Mouse (Mus musculus): ENCODE data around the gene Eif4ebp2. TPM values are rescaled to one million over a fixed set of nuclear protein-coding genes. Genes with fewer than 3 reads are reported as not detected.

Gene Eif4ebp2
- polyA plus RNA-seq, 1 experiment = 42.3 TPM

- H3ac ChIP-seq (ENCODE audit: control insufficient read depth, insufficient read length, low read depth) = no peak overlapping the region
- peaks cover 22% of the 10 kb centered on the region for H3K79me2 ChIP-seq (ENCODE audit: control insufficient read depth, insufficient read depth)
- H3K36me3 ChIP-seq (ENCODE audit: control insufficient read depth, insufficient read depth) = no peaks in the 10 kb centered on the region
- H3K4me3 ChIP-seq (ENCODE audit: insufficient read depth, poor library complexity, severe bottlenecking) = no peak overlapping the region
- TF ChIP-seq USF1 (IDR thresholded peaks at IDR 0.05; ENCODE audit: low read depth) (no peak), MAX (IDR thresholded peaks at IDR 0.05) (no peak), CEBPB (IDR thresholded peaks at IDR 0.05; ENCODE audit: low read depth) (no peak), MYOD1 (IDR thresholded peaks at IDR 0.05; ENCODE audit: control insufficient read depth, insufficient read length, low read depth) (no peak), FOSL1 (IDR thresholded peaks at IDR 0.05; ENCODE audit: insufficient read depth, low read length, poor library complexity, severe bottlenecking) (no peak), MYOG (IDR thresholded peaks at IDR 0.05; ENCODE audit: control insufficient read depth, extremely low read depth, insufficient read length) (no peak), CTCF (IDR thresholded peaks at IDR 0.05; ENCODE audit: control insufficient read depth, insufficient read depth, insufficient read length) (no peak)
- H3K27me3 ChIP-seq (ENCODE audit: control insufficient read depth, insufficient read depth, insufficient read length) = no peaks in the 10 kb centered on the region
- H3K79me3 ChIP-seq (ENCODE audit: low read depth) = no peaks in the 10 kb centered on the region
These were observed 30.3 kb upstream of the Eif4ebp2 start for GRCm38 (mm10) chr10:61482771-61483170.

GRCm38 (mm10) chr10:61480488-61480887 lies 28.0 kb upstream of the Eif4ebp2 start:
- no peak overlapping the region for H3K4me3 ChIP-seq (ENCODE audit: insufficient read depth, poor library complexity, severe bottlenecking)
- peaks cover 1% of the 10 kb centered on the region for H3K79me3 ChIP-seq (ENCODE audit: low read depth)
- no peak overlapping the region for H3ac ChIP-seq (ENCODE audit: control insufficient read depth, insufficient read length, low read depth)
- peaks cover 32% of the 10 kb centered on the region for H3K79me2 ChIP-seq (ENCODE audit: control insufficient read depth, insufficient read depth)
- no peaks in the 10 kb centered on the region for H3K36me3 ChIP-seq (ENCODE audit: control insufficient read depth, insufficient read depth)
- TF ChIP-seq FOSL1 (IDR thresholded peaks at IDR 0.05; ENCODE audit: insufficient read depth, low read length, poor library complexity, severe bottlenecking) (no peak), USF1 (IDR thresholded peaks at IDR 0.05; ENCODE audit: low read depth) (no peak), MYOG (IDR thresholded peaks at IDR 0.05; ENCODE audit: control insufficient read depth, extremely low read depth, insufficient read length) (no peak), CTCF (IDR thresholded peaks at IDR 0.05; ENCODE audit: control insufficient read depth, insufficient read depth, insufficient read length) (no peak), MYOD1 (IDR thresholded peaks at IDR 0.05; ENCODE audit: control insufficient read depth, insufficient read length, low read depth) (no peak), MAX (IDR thresholded peaks at IDR 0.05) (no peak), CEBPB (IDR thresholded peaks at IDR 0.05; ENCODE audit: low read depth) (no peak)
- H3K27me3 ChIP-seq (ENCODE audit: control insufficient read depth, insufficient read depth, insufficient read length) = no peaks in the 10 kb centered on the region

DNA sequence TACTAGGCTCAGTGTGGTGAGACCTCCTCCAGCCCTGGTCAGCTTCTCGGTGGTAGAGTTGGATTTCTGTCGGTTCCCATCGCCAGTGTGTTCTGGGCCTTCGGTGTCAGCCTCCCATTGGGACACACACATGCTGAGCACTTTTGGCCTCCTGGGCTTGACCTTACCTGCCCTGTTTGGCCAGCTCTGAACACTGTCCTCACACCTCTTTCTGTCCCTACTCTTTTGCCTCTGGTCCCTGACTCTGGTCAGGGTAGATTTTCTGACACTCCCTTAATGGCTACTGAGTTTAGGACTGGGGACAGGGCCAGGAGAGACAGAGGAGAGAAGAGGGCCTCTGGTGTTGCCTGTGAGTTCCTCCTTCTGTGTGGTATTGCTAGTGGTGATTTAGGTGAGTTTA lies 27.5 kb upstream of the Eif4ebp2 start:
- Histone ChIP-seq H3K79me3 (ENCODE audit: low read depth) (peaks cover 1% of the 10 kb centered on the region), H3K4me3 (ENCODE audit: insufficient read depth, poor library complexity, severe bottlenecking) (no peak overlapping the region), H3K36me3 (ENCODE audit: control insufficient read depth, insufficient read depth) (no peaks in the 10 kb centered on the region), H3K27me3 (ENCODE audit: control insufficient read depth, insufficient read depth, insufficient read length) (no peaks in the 10 kb centered on the region), H3ac (ENCODE audit: control insufficient read depth, insufficient read length, low read depth) (no peak overlapping the region), H3K79me2 (ENCODE audit: control insufficient read depth, insufficient read depth) (peaks cover 32% of the 10 kb centered on the region)
- TF ChIP-seq USF1 (IDR thresholded peaks at IDR 0.05; ENCODE audit: low read depth) (no peak), FOSL1 (IDR thresholded peaks at IDR 0.05; ENCODE audit: insufficient read depth, low read length, poor library complexity, severe bottlenecking) (no peak), MYOD1 (IDR thresholded peaks at IDR 0.05; ENCODE audit: control insufficient read depth, insufficient read length, low read depth) (no peak), CTCF (IDR thresholded peaks at IDR 0.05; ENCODE audit: control insufficient read depth, insufficient read depth, insufficient read length) (no peak), CEBPB (IDR thresholded peaks at IDR 0.05; ENCODE audit: low read depth) (no peak), MYOG (IDR thresholded peaks at IDR 0.05; ENCODE audit: control insufficient read depth, extremely low read depth, insufficient read length) (no peak), MAX (IDR thresholded peaks at IDR 0.05) (no peak)

GRCm38 (mm10) chr10:61479461-61479860 lies 27.0 kb upstream of the Eif4ebp2 start:
- Histone ChIP-seq H3K27me3 (ENCODE audit: control insufficient read depth, insufficient read depth, insufficient read length) (no peaks in the 10 kb centered on the region), H3K79me2 (ENCODE audit: control insufficient read depth, insufficient read depth) (peaks cover 32% of the 10 kb centered on the region), H3K36me3 (ENCODE audit: control insufficient read depth, insufficient read depth) (no peaks in the 10 kb centered on the region), H3K4me3 (ENCODE audit: insufficient read depth, poor library complexity, severe bottlenecking) (no peak overlapping the region), H3ac (ENCODE audit: control insufficient read depth, insufficient read length, low read depth) (no peak overlapping the region), H3K79me3 (ENCODE audit: low read depth) (peaks cover 1% of the 10 kb centered on the region)
- TF ChIP-seq CEBPB (IDR thresholded peaks at IDR 0.05; ENCODE audit: low read depth) = no peak
- no peak for TF ChIP-seq MYOD1 (IDR thresholded peaks at IDR 0.05; ENCODE audit: control insufficient read depth, insufficient read length, low read depth)
- TF ChIP-seq CTCF (IDR thresholded peaks at IDR 0.05; ENCODE audit: control insufficient read depth, insufficient read depth, insufficient read length) = no peak
- no peak for TF ChIP-seq USF1 (IDR thresholded peaks at IDR 0.05; ENCODE audit: low read depth)
- no peak for TF ChIP-seq MAX (IDR thresholded peaks at IDR 0.05)
- no peak for TF ChIP-seq FOSL1 (IDR thresholded peaks at IDR 0.05; ENCODE audit: insufficient read depth, low read length, poor library complexity, severe bottlenecking)
- TF ChIP-seq MYOG (IDR thresholded peaks at IDR 0.05; ENCODE audit: control insufficient read depth, extremely low read depth, insufficient read length) = no peak

DNA sequence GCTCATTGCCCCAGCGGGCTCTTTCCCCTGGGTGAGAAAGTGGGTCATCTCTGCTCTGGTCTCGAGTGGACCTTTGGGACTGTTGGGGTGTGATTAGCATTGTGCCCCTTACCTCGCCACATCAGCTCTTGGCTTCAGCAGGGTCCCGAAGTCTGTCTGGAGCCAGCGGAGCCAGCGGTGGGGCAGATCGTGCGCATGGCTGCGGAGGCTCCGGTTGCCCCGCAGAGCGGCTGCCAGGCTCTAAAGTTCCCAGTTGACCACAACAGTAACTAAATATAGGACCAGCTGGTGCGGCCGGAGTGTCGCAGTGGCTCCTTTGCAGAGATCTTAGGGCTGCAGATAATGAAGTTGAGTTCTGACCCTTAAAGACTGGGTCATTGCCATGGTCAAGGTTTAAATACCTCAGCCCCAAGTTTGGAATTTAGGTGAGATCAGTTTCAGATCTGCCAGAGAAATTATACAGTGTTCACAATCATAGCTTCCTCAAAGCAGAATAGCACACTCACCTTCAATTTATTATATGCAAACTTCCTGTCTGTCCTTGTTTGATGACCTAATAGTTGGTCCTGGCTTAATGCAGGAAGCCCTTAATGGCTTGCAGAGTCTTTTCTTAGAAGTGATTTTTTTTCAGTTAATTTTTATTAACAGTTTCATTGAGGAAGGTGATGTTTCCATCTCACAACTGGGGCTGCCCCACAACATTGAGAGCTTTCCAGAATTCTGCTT lies 24.1 kb upstream of the Eif4ebp2 start:
- Histone ChIP-seq H3K79me3 (ENCODE audit: low read depth) (peaks cover 1% of the 10 kb centered on the region), H3K36me3 (ENCODE audit: control insufficient read depth, insufficient read depth) (no peaks in the 10 kb centered on the region), H3K79me2 (ENCODE audit: control insufficient read depth, insufficient read depth) (peaks cover 32% of the 10 kb centered on the region), H3K27me3 (ENCODE audit: control insufficient read depth, insufficient read depth, insufficient read length) (no peaks in the 10 kb centered on the region), H3K4me3 (ENCODE audit: insufficient read depth, poor library complexity, severe bottlenecking) (peak overlapping the region; percentile 71), H3ac (ENCODE audit: control insufficient read depth, insufficient read length, low read depth) (peak overlapping the region; percentile 67)
- TF ChIP-seq CTCF (IDR thresholded peaks at IDR 0.05; ENCODE audit: control insufficient read depth, insufficient read depth, insufficient read length) (no peak), USF1 (IDR thresholded peaks at IDR 0.05; ENCODE audit: low read depth) (no peak), CEBPB (IDR thresholded peaks at IDR 0.05; ENCODE audit: low read depth) (no peak), MYOG (IDR thresholded peaks at IDR 0.05; ENCODE audit: control insufficient read depth, extremely low read depth, insufficient read length) (no peak), MYOD1 (IDR thresholded peaks at IDR 0.05; ENCODE audit: control insufficient read depth, insufficient read length, low read depth) (no peak), FOSL1 (IDR thresholded peaks at IDR 0.05; ENCODE audit: insufficient read depth, low read length, poor library complexity, severe bottlenecking) (no peak), MAX (IDR thresholded peaks at IDR 0.05) (no peak)
